Mouse (Mus musculus) intestine, embryonic 16.5 days (tissue): ENCODE results near the gene Dhx29. TPM values are rescaled to one million over a fixed set of nuclear protein-coding genes. Genes with fewer than 3 reads are reported as not detected.

ENCODE experiments used
- ATAC-seq: fragments of 200-750 bp; cut with Nextera tagmentation; 2 replicates; pipeline ENCODE4 v1.8.0; 2017; ENCODE audit warnings: moderate TSS enrichment, moderate library complexity
- H3K27ac ChIP-seq: fragments of 300-500 bp; sonication (generic); 2 replicates; pipeline ENCODE4 v1.5.1; 2014; ENCODE audit warnings: mild to moderate bottlenecking, low read length
- H3K27me3 ChIP-seq: fragments of 300-500 bp; sonication (generic); replicated peaks from 2 replicates; pipeline ENCODE4 v1.6.1; 2014; ENCODE audit warnings: low read length, control low read depth, mixed read lengths; ENCODE audit not compliant: control insufficient read depth, insufficient read depth
- H3K36me3 ChIP-seq: fragments of 300-500 bp; sonication (generic); 2 replicates; pipeline ENCODE4 v1.6.1; 2014; ENCODE audit warnings: low read length, control low read depth; ENCODE audit not compliant: control insufficient read depth, insufficient read depth
- H3K4me1 ChIP-seq: fragments of 300-500 bp; sonication (generic); 2 replicates; pipeline ENCODE4 v1.6.1; 2014; ENCODE audit warnings: low read length, control low read depth, mixed read lengths; ENCODE audit not compliant: control insufficient read depth, insufficient read depth
- H3K4me2 ChIP-seq: fragments of 300-500 bp; sonication (generic); 2 replicates; pipeline ENCODE4 v1.6.1; 2014; ENCODE audit warnings: low read depth, low read length, control low read depth
- H3K4me3 ChIP-seq: fragments of 300-500 bp; sonication (generic); 2 replicates; pipeline ENCODE4 v1.5.1; 2014; ENCODE audit warnings: mild to moderate bottlenecking, low read length
- H3K9ac ChIP-seq: fragments of 300-500 bp; sonication (generic); 2 replicates; pipeline ENCODE4 v1.6.1; 2014; ENCODE audit warnings: low read depth, low read length
- H3K9me3 ChIP-seq: fragments of 300-500 bp; sonication (generic); 2 replicates; pipeline ENCODE4 v1.6.1; 2016; ENCODE audit warnings: low read length, control low read depth; ENCODE audit not compliant: control insufficient read depth
- WGBS: fragments of 180-500 bp; shearing (Covaris S2); extraction: QIAGEN DNeasy Blood & Tissue Kit; methylation state at CpG from one replicate; pipeline ENCODE4 v1.1.7; 2014; 5-methylcytosine and 5-hydroxymethylcytosine counted together
- polyA plus RNA-seq: library from polyadenylated mRNA; unstranded; fragments of >200 nt; fragmentation: Nextera tagmentation; extraction: Ambion mirVana; gene quantifications from 2 replicates; pipeline ENCODE4 v1.2.1, GENCODE M21; 2015

Gene Dhx29
- polyA plus RNA-seq, 1 experiment from 2014 or later, result 10.2 TPM

- no peak for ATAC-seq
- WGBS, result 43% methylated on average over 10 of the region's 10 CpGs
- Histone ChIP-seq H3K9me3 (no peaks in the 10 kb centered on the region), H3K36me3 (no peaks in the 10 kb centered on the region), H3K4me1 (no peaks in the 10 kb centered on the region), H3K4me3 (no peak overlapping the region), H3K9ac (no peak overlapping the region), H3K4me2 (peak overlapping the region; percentile 40; the same call in 1 of the 2 replicates), H3K27ac (no peak overlapping the region), H3K27me3 (peaks cover 8% of the 10 kb centered on the region)
Measured at GRCm38 (mm10) chr13:112976720-112977119, 49.5 kb downstream of the Dhx29 start.

- Histone ChIP-seq H3K9ac (no peak overlapping the region), H3K4me2 (no peak overlapping the region), H3K4me3 (no peak overlapping the region), H3K27ac (no peak overlapping the region), H3K36me3 (no peaks in the 10 kb centered on the region), H3K27me3 (peaks cover 50% of the 10 kb centered on the region), H3K9me3 (no peaks in the 10 kb centered on the region), H3K4me1 (peaks cover 21% of the 10 kb centered on the region)
- WGBS, result 10% methylated on average over 18 of the region's 18 CpGs
- no peak for ATAC-seq
Measured at GRCm38 (mm10) chr13:112985605-112986450, 58.6 kb downstream of the Dhx29 start.

GRCm38 (mm10) chr13:112986451-112986950 lies 59.2 kb downstream of the Dhx29 start:
- no peak for ATAC-seq
- peaks cover 21% of the 10 kb centered on the region for H3K4me1 ChIP-seq
- no peaks in the 10 kb centered on the region for H3K36me3 ChIP-seq
- H3K9me3 ChIP-seq, result no peaks in the 10 kb centered on the region
- 2% methylated on average over 17 of the region's 17 CpGs for WGBS
- peak overlapping the region; percentile 62; the same call in 1 of the 2 replicates for H3K4me3 ChIP-seq
- H3K27me3 ChIP-seq, result peaks cover 56% of the 10 kb centered on the region
- H3K27ac ChIP-seq, result no peak overlapping the region
- H3K9ac ChIP-seq, result no peak overlapping the region
- H3K4me2 ChIP-seq, result peak overlapping the region; percentile 100; the same call in 1 of the 2 replicates

- under 1% methylated on average over 47 of the region's 47 CpGs for WGBS
- Histone ChIP-seq H3K9me3 (no peaks in the 10 kb centered on the region), H3K36me3 (no peaks in the 10 kb centered on the region), H3K27ac (no peak within 1 kb of the TSS), H3K9ac (peak within 1 kb of the TSS; percentile 65), H3K4me3 (peak within 1 kb of the TSS; percentile 62), H3K27me3 (peaks cover 62% of the 10 kb centered on the region), H3K4me1 (peaks cover 21% of the 10 kb centered on the region), H3K4me2 (peak within 1 kb of the TSS; percentile 100)
- ATAC-seq, result peak; percentile 99
Measured at GRCm38 (mm10) chr13:112987532-112987943, 60.3 kb downstream of the Dhx29 start, which contains the start of gene Ccno. TSS of gene Ccno (plus strand) at chr13:112987802.

GRCm38 (mm10) chr13:112987991-112988390 lies 60.7 kb downstream of the Dhx29 start:
- H3K27me3 ChIP-seq, result peaks cover 64% of the 10 kb centered on the region
- WGBS, result under 1% methylated on average over 39 of the region's 39 CpGs
- H3K27ac ChIP-seq, result no peak overlapping the region

GRCm38 (mm10) chr13:112988866-112989265 lies 61.6 kb downstream of the Dhx29 start:
- Histone ChIP-seq H3K4me2 (peak overlapping the region; percentile 100), H3K4me1 (peaks cover 28% of the 10 kb centered on the region), H3K9me3 (no peaks in the 10 kb centered on the region), H3K36me3 (no peaks in the 10 kb centered on the region), H3K9ac (no peak overlapping the region), H3K27ac (no peak overlapping the region), H3K27me3 (peaks cover 73% of the 10 kb centered on the region), H3K4me3 (peak overlapping the region; percentile 62)
- ATAC-seq, result no peak
- under 1% methylated on average over 19 of the region's 19 CpGs for WGBS

More at GRCm38 (mm10) chr13:112987991-112988390, 60.7 kb downstream of the Dhx29 start:
- ATAC-seq, result peak; percentile 57
- peak overlapping the region; percentile 65 for H3K9ac ChIP-seq
- no peaks in the 10 kb centered on the region for H3K9me3 ChIP-seq
- peak overlapping the region; percentile 62 for H3K4me3 ChIP-seq
- peak overlapping the region; percentile 100 for H3K4me2 ChIP-seq
- H3K36me3 ChIP-seq, result no peaks in the 10 kb centered on the region
- peaks cover 21% of the 10 kb centered on the region for H3K4me1 ChIP-seq

GRCm38 (mm10) chr13:112989541-112989940 lies 62.3 kb downstream of the Dhx29 start:
- Histone ChIP-seq H3K9me3 (no peaks in the 10 kb centered on the region), H3K9ac (no peak overlapping the region), H3K4me2 (0 out of 2 replicates have a peak overlapping the region, but pooled peaks have one; percentile 6), H3K4me3 (peak overlapping the region; percentile 11), H3K27ac (no peak overlapping the region), H3K27me3 (peaks cover 80% of the 10 kb centered on the region), H3K36me3 (no peaks in the 10 kb centered on the region), H3K4me1 (peaks cover 32% of the 10 kb centered on the region)
- 1% methylated on average over 23 of the region's 23 CpGs for WGBS
- no peak for ATAC-seq

GRCm38 (mm10) chr13:112990346-112990745 lies 63.1 kb downstream of the Dhx29 start:
- H3K9ac ChIP-seq, result no peak overlapping the region
- no peak overlapping the region for H3K4me2 ChIP-seq
- WGBS, result 15% methylated on average over 4 of the region's 4 CpGs
- no peak overlapping the region for H3K4me3 ChIP-seq
- peaks cover 87% of the 10 kb centered on the region for H3K27me3 ChIP-seq
- H3K9me3 ChIP-seq, result no peaks in the 10 kb centered on the region
- no peak for ATAC-seq
- no peak overlapping the region for H3K27ac ChIP-seq
- no peaks in the 10 kb centered on the region for H3K36me3 ChIP-seq
- peaks cover 32% of the 10 kb centered on the region for H3K4me1 ChIP-seq

- Histone ChIP-seq H3K27me3 (peaks cover 82% of the 10 kb centered on the region), H3K9ac (peak within 1 kb of the TSS; percentile 40), H3K36me3 (no peaks in the 10 kb centered on the region), H3K4me3 (peak within 1 kb of the TSS; percentile 41), H3K9me3 (no peaks in the 10 kb centered on the region), H3K4me2 (peak within 1 kb of the TSS; percentile 74), H3K4me1 (peaks cover 21% of the 10 kb centered on the region), H3K27ac (no peak within 1 kb of the TSS)
- peak; percentile 39 for ATAC-seq
- under 1% methylated on average over 63 of the region's 63 CpGs for WGBS
Measured at GRCm38 (mm10) chr13:112993531-112994152, 66.4 kb downstream of the Dhx29 start, which contains the start of gene Mcidas. TSS of gene Mcidas (plus strand) at chr13:112993845.
